8 mouse cellular contexts compared by ENCODE assay signal in genomic region chr11:97432015-97432414, GRCm38 (mm10). TPM values are rescaled to one million over a fixed set of nuclear protein-coding genes. Genes with fewer than 3 reads are reported as not detected.
DNase-seq lines count a peak whose midpoint lies in the region; ATAC-seq and TF ChIP-seq lines count a peak whose summit lies in the region.

No protein-coding gene starts in this region.

- WGBS in forebrain, postnatal 0 days, result 5% methylated on average over 3 of the region's 3 CpGs
- WGBS in forebrain, embryonic 13.5 days, result 13% methylated on average over 3 of the region's 3 CpGs
- 11% methylated on average over 3 of the region's 3 CpGs for WGBS in limb, embryonic 10.5 days

- TF ChIP-seq CTCF in forebrain, postnatal 0 days (IDR thresholded peaks at IDR 0.05; ENCODE audit: low read depth), result peak; percentile 84

- no peak overlapping the region for H3K4me3 ChIP-seq in forebrain, postnatal 0 days (ENCODE audit: low read depth, low read length)
- no peak overlapping the region for H3K4me3 ChIP-seq in forebrain, embryonic 13.5 days
- H3K4me3 ChIP-seq in limb, embryonic 10.5 days, result no peak overlapping the region

- no peaks in the 10 kb centered on the region for H3K36me3 ChIP-seq in forebrain, postnatal 0 days (ENCODE audit: insufficient read depth)
- no peaks in the 10 kb centered on the region for H3K36me3 ChIP-seq in forebrain, embryonic 13.5 days (ENCODE audit: poor library complexity, severe bottlenecking)
- H3K36me3 ChIP-seq in limb, embryonic 10.5 days, result peaks cover 4% of the 10 kb centered on the region; the same call in 1 of the 2 replicates

- DNase-seq in forebrain, postnatal 0 days, result no peak
- peak; percentile 57 for DNase-seq in ovary, postnatal 36 days (ENCODE audit: low spot score)
- no peak for DNase-seq in ovary, postnatal 10 days (ENCODE audit: low spot score)
- peak; percentile 69 for DNase-seq in cerebellum, adult 9-11 months
- DNase-seq in limb, embryonic 10.5 days (ENCODE audit: low spot score), result peak; percentile 79
- DNase-seq in retina, embryonic 14.5 days (ENCODE audit: low spot score), result peak; percentile 70
- no peak for DNase-seq in frontal cortex, postnatal 25 days (ENCODE audit: low spot score in 2 of 2)

- no peak for ATAC-seq in forebrain, postnatal 0 days
- ATAC-seq in forebrain, embryonic 13.5 days, result no peak

- no peak overlapping the region for H3K9ac ChIP-seq in forebrain, postnatal 0 days
- H3K9ac ChIP-seq in forebrain, embryonic 13.5 days, result no peak overlapping the region

- no peak overlapping the region for H3K27ac ChIP-seq in forebrain, postnatal 0 days (ENCODE audit: low read depth, low read length)
- H3K27ac ChIP-seq in forebrain, embryonic 13.5 days, result no peak overlapping the region
- H3K27ac ChIP-seq in limb, embryonic 10.5 days, result no peak overlapping the region

- H3K27me3 ChIP-seq in forebrain, postnatal 0 days (ENCODE audit: insufficient read depth, low read length), result no peaks in the 10 kb centered on the region
- 0 out of 2 replicates have a peak, but pooled peaks cover 14% of the 10 kb centered on the region for H3K27me3 ChIP-seq in forebrain, embryonic 13.5 days
- 0 out of 2 replicates have a peak, but pooled peaks cover 3% of the 10 kb centered on the region for H3K27me3 ChIP-seq in limb, embryonic 10.5 days (ENCODE audit: low read depth, poor library complexity, severe bottlenecking)

- H3K4me2 ChIP-seq in forebrain, postnatal 0 days (ENCODE audit: low read depth), result no peak overlapping the region
- no peak overlapping the region for H3K4me2 ChIP-seq in forebrain, embryonic 13.5 days

- peaks cover 13% of the 10 kb centered on the region; the same call in 1 of the 2 replicates for H3K4me1 ChIP-seq in forebrain, postnatal 0 days (ENCODE audit: insufficient read depth)
- H3K4me1 ChIP-seq in forebrain, embryonic 13.5 days, result peaks cover 29% of the 10 kb centered on the region
- peaks cover 55% of the 10 kb centered on the region for H3K4me1 ChIP-seq in limb, embryonic 10.5 days

- no peaks in the 10 kb centered on the region for H3K9me3 ChIP-seq in forebrain, postnatal 0 days (ENCODE audit: low read length)
- no peaks in the 10 kb centered on the region for H3K9me3 ChIP-seq in forebrain, embryonic 13.5 days (replicated peaks)
- no peaks in the 10 kb centered on the region for H3K9me3 ChIP-seq in limb, embryonic 10.5 days (replicated peaks)

RNA-seq across cellular contexts. Expression of gene Arhgap23, which starts 16.7 kb away (rescaled TPM):
- 52.7 and 52.9 TPM in 2 replicates for total RNA-seq in forebrain, postnatal 0 days (2014; rRNA removed)
- polyA plus RNA-seq in forebrain, postnatal 0 days (2015; fragmentation: Nextera tagmentation; extraction: Ambion mirVana), result 7.0 and 10.2 TPM in 2 replicates
- polyA plus RNA-seq in forebrain, embryonic 13.5 days (2015; fragmentation: Nextera tagmentation; extraction: Ambion mirVana), result 3.6 and 4.4 TPM in 2 replicates
- polyA plus RNA-seq in limb, embryonic 10.5 days (2016; fragmentation: Nextera tagmentation; extraction: Ambion mirVana), result 3.5 and 3.9 TPM in 2 replicates

Comparison
In these comparisons a context has a peak if more than half of its experiments do, and no peak if none do; other contexts are left out.
1. DNase-seq: peak in ovary, postnatal 36 days (single experiment), cerebellum, adult 9-11 months (single experiment), limb, embryonic 10.5 days (single experiment) and retina, embryonic 14.5 days (single experiment); none in forebrain, postnatal 0 days (single experiment), ovary, postnatal 10 days (single experiment) and frontal cortex, postnatal 25 days (0 of 2).